Mouse (Mus musculus) liver, embryonic 12.5 days (tissue): Measurements from ENCODE around the gene Nlgn1. TPM values are rescaled to one million over a fixed set of nuclear protein-coding genes. Genes with fewer than 3 reads are reported as not detected.

Source experiments
- ATAC-seq: fragments of 200-750 bp; cut with Nextera tagmentation; 2 replicates; pipeline ENCODE4 v1.8.0; 2017; ENCODE audit warnings: moderate number of reproducible peaks, mild to moderate bottlenecking, moderate library complexity
- H3K27ac ChIP-seq: fragments of 300-500 bp; sonication (generic); 2 replicates; pipeline ENCODE4 v1.5.1; 2016; ENCODE audit warnings: mild to moderate bottlenecking
- H3K27me3 ChIP-seq: fragments of 300-500 bp; sonication (generic); replicated peaks from 2 replicates; pipeline ENCODE4 v1.6.1; 2016; ENCODE audit warnings: mild to moderate bottlenecking, moderate library complexity
- H3K36me3 ChIP-seq: fragments of 300-500 bp; sonication (generic); 2 replicates; pipeline ENCODE4 v1.6.1; 2016; ENCODE audit warnings: mild to moderate bottlenecking, moderate library complexity
- H3K4me1 ChIP-seq: fragments of 300-500 bp; sonication (generic); 2 replicates; pipeline ENCODE4 v1.6.1; 2016
- H3K4me2 ChIP-seq: fragments of 300-500 bp; sonication (generic); 2 replicates; pipeline ENCODE4 v1.6.1; 2016; ENCODE audit warnings: mild to moderate bottlenecking, moderate library complexity
- H3K4me3 ChIP-seq: fragments of 300-500 bp; sonication (generic); 2 replicates; pipeline ENCODE4 v1.5.1; 2016; ENCODE audit warnings: mild to moderate bottlenecking, moderate library complexity
- H3K9ac ChIP-seq: fragments of 300-500 bp; sonication (generic); 2 replicates; pipeline ENCODE4 v1.6.1; 2016; ENCODE audit warnings: mild to moderate bottlenecking, moderate library complexity
- H3K9me3 ChIP-seq: fragments of 300-500 bp; sonication (generic); replicated peaks from 2 replicates; pipeline ENCODE4 v1.6.1; 2016; ENCODE audit warnings: mild to moderate bottlenecking, moderate library complexity
- WGBS: fragments of 180-500 bp; shearing (Covaris S2); methylation state at CpG from one replicate; pipeline ENCODE4 v1.1.7; 2016; ENCODE audit not compliant: insufficient replicate concordance; 5-methylcytosine and 5-hydroxymethylcytosine counted together
- polyA plus RNA-seq: library from polyadenylated mRNA; unstranded; fragments of >200 nt; fragmentation: Nextera tagmentation; extraction: Ambion mirVana; gene quantifications from 2 replicates; pipeline ENCODE4 v1.2.1, GENCODE M21; 2016

Gene Nlgn1
- polyA plus RNA-seq, 1 experiment from 2014 or later = not detected

DNA sequence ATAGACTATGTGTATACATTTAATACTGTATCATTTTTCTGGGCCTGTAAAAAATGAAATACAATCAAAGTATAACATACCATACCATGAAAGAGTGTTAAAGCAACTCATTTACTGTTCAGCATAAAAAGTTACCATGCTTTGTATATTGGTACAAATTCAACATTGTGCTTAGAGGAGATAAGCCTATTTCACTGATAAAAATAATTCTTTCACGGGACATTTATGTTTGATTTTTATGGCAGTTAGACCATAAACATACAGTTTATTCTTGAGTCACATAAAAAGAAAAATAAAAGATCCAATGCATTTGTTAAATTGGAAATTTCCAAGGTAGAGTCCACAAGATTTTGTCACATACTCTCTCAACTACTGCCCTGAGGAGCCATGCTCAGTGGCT is 608.1 kb downstream of the Nlgn1 start:
- H3K4me1 ChIP-seq = no peaks in the 10 kb centered on the region
- no peak overlapping the region for H3K27ac ChIP-seq
- no peak for ATAC-seq
- H3K4me3 ChIP-seq = no peak overlapping the region
- 64% methylated on average over 1 of the region's 1 CpGs for WGBS
- no peaks in the 10 kb centered on the region for H3K36me3 ChIP-seq
- H3K9ac ChIP-seq = no peak overlapping the region
- H3K4me2 ChIP-seq = no peak overlapping the region
- no peaks in the 10 kb centered on the region for H3K27me3 ChIP-seq
- H3K9me3 ChIP-seq = no peaks in the 10 kb centered on the region

DNA sequence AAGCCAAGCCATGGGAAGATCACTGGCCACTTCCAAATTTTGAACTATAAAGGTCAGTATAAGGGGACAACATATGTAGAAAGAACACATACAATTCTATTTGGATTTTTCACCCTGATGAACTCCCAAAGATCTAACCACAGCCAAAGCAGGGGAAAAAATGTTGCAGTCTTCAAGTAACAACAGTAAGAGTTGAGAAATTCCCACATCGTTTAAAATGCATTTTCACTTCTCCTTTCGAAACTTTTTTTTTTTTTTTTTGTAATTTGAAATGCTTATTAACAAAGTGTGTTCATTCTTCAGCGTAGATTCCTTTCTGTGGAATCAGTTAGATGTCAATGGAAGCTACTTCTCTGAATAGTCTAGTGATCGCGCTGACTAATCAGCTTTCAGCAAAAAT is 610.8 kb downstream of the Nlgn1 start:
- Histone ChIP-seq H3K4me2 (no peak overlapping the region), H3K36me3 (no peaks in the 10 kb centered on the region), H3K27me3 (no peaks in the 10 kb centered on the region), H3K27ac (no peak overlapping the region), H3K9ac (no peak overlapping the region), H3K4me1 (no peaks in the 10 kb centered on the region), H3K4me3 (no peak overlapping the region), H3K9me3 (no peaks in the 10 kb centered on the region)
- ATAC-seq = no peak
- 74% methylated on average over 5 of the region's 5 CpGs for WGBS

DNA sequence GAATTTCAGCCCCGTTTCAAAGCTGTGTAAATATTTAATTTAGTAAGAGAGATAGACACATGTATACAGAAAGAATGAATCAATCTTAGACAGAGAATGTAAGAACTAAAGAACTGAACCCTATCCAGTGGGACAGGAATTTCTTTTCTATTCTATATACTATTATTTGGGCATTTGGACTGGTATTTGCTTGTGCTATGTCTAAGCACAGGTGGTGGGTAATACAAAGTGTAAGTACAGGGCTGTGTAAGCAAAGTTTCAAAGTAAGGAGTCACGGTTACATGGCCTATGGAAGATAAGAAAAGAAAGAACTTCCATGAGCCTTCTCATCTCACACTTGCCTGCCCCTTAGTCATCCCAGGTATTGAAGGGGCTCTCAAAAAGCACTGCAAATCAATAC is 624.9 kb downstream of the Nlgn1 start:
- Histone ChIP-seq H3K36me3 (no peaks in the 10 kb centered on the region), H3K9me3 (no peaks in the 10 kb centered on the region), H3K4me3 (no peak overlapping the region), H3K9ac (no peak overlapping the region), H3K27me3 (no peaks in the 10 kb centered on the region), H3K4me2 (no peak overlapping the region), H3K4me1 (no peaks in the 10 kb centered on the region), H3K27ac (no peak overlapping the region)
- WGBS = 40% methylated on average over 2 of the region's 2 CpGs
- no peak for ATAC-seq

DNA sequence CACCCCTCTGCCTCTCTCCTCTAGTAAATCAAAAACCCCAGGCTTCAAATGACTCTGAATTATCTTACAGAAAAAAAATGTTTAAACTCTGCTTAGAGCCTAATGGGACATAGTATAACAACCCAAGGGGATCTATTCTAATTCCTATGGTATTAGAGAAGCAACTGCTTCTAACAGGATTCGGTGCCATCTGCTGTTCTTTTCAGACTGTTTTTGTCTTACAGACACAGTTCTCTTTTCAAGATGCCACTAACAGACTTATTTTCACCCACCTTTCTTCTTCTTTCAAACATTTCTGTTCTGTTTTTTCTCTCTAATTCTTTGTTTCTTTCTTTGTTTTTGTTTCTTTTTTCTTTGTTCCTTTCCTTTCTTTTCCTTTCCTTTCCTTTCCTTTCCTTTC is 635.0 kb downstream of the Nlgn1 start:
- Histone ChIP-seq H3K4me2 (no peak overlapping the region), H3K4me3 (no peak overlapping the region), H3K27ac (no peak overlapping the region), H3K9ac (no peak overlapping the region), H3K27me3 (no peaks in the 10 kb centered on the region), H3K36me3 (no peaks in the 10 kb centered on the region), H3K9me3 (no peaks in the 10 kb centered on the region), H3K4me1 (no peaks in the 10 kb centered on the region)
- ATAC-seq = no peak
- 67% methylated on average over 1 of the region's 1 CpGs for WGBS

DNA sequence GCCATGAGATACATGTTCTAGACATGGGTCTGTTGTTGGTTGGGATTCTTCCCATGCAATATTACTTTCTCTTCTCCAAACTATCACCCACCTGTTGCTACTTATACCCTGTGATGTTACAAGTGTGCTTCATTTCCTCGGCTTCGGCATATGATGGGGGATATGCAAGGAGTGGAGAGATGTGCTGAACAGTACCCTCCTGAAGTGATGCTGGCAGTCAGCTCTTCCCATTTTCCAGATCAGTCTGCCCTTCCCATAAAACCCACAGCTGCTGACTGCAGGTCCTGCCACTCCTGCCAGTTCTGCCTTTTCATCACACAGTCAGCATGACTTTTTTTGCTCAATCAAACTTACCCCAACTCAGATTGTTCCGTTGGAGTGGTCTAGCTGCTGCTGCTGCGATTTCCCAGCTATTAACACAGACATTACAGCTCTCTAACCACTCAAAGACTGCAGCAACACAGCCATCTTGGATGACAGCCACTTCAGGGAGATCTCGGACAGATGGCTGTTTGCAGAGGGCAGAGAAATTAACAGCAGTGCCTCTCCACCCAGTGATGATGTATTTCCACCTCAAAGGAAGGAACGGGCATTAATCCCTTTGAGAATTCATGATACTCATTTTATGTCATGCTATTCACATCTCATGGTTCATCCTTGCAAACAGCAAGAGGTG is 643.3 kb downstream of the Nlgn1 start:
- Histone ChIP-seq H3K4me1 (no peaks in the 10 kb centered on the region), H3K4me2 (no peak overlapping the region), H3K27ac (no peak overlapping the region), H3K27me3 (no peaks in the 10 kb centered on the region), H3K9ac (no peak overlapping the region), H3K4me3 (no peak overlapping the region), H3K36me3 (no peaks in the 10 kb centered on the region), H3K9me3 (no peaks in the 10 kb centered on the region)
- WGBS = 65% methylated on average over 6 of the region's 6 CpGs
- ATAC-seq = no peak

DNA sequence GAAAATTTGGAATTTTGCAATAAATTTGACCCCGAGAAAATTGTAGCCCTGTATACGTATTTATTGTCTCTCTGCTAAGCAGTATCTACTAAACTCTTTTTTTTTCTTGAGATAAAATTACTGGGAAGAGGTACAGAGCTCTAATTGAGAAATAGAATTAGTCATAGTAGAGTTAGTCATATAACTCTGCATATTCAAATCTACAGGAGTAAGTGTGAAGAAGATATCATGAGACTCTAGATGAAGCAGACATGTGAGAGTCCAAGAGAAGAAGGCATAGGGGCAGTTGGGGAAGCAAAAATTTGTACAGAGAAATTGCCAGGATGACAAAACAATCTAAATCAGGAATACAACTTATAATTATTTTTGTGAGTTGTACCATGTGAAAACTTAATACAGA is 648.6 kb downstream of the Nlgn1 start:
- 60% methylated on average over 2 of the region's 2 CpGs for WGBS
- no peak overlapping the region for H3K4me3 ChIP-seq
- no peak overlapping the region for H3K27ac ChIP-seq
- ATAC-seq = no peak
- H3K4me2 ChIP-seq = no peak overlapping the region
- no peaks in the 10 kb centered on the region for H3K4me1 ChIP-seq
- H3K9ac ChIP-seq = no peak overlapping the region
- H3K9me3 ChIP-seq = no peaks in the 10 kb centered on the region
- no peaks in the 10 kb centered on the region for H3K36me3 ChIP-seq
- no peaks in the 10 kb centered on the region for H3K27me3 ChIP-seq

DNA sequence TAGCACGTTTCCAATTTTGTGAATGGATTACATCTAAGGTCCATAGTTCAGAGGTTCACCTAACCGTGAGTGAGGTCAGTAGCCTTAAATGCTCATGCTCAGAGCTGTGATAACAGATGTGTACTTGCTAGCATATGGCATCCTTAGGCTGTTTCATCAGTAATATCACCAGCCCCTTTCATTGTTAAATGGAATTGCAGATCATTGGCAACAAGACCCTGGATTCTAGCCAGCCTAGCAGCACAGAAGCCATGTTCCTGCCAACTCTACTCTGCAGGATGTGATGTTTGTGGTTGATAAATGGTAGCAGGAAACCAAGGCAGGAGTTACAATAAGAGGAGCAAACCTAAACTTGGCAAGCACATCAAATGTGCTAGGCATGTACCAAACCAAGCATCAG is 652.9 kb downstream of the Nlgn1 start:
- H3K27me3 ChIP-seq = no peaks in the 10 kb centered on the region
- no peak overlapping the region for H3K4me3 ChIP-seq
- WGBS = 51% methylated on average over 2 of the region's 2 CpGs

DNA sequence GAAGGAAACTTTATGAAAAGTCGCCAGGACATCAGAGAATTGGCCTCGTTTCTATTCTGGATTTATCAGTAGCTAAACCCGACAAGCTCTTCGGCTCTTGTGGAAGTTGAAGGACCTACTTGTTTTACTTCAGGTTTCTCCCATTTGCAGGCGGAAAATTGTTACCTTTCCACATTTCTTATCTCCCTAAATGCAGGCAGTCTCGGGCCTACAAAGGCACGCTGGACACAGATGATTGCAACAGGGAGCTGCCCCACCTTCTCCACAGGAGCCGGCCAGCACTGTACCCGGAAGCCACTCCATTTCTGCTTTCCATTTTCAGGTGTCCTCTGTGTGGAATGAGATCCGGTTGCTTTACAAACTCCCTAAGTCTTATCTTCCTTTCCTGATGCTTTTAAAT is 656.4 kb downstream of the Nlgn1 start:
- Histone ChIP-seq H3K36me3 (no peaks in the 10 kb centered on the region), H3K27ac (no peak overlapping the region), H3K4me1 (no peaks in the 10 kb centered on the region), H3K4me3 (no peak overlapping the region), H3K9ac (no peak overlapping the region), H3K9me3 (no peaks in the 10 kb centered on the region), H3K4me2 (no peak overlapping the region), H3K27me3 (no peaks in the 10 kb centered on the region)
- 63% methylated on average over 10 of the region's 10 CpGs for WGBS
- no peak for ATAC-seq

More for the DNA sequence above, 652.9 kb downstream of the Nlgn1 start:
- Histone ChIP-seq H3K9ac (no peak overlapping the region), H3K9me3 (no peaks in the 10 kb centered on the region), H3K4me2 (no peak overlapping the region), H3K4me1 (no peaks in the 10 kb centered on the region), H3K36me3 (no peaks in the 10 kb centered on the region), H3K27ac (no peak overlapping the region)
- no peak for ATAC-seq

DNA sequence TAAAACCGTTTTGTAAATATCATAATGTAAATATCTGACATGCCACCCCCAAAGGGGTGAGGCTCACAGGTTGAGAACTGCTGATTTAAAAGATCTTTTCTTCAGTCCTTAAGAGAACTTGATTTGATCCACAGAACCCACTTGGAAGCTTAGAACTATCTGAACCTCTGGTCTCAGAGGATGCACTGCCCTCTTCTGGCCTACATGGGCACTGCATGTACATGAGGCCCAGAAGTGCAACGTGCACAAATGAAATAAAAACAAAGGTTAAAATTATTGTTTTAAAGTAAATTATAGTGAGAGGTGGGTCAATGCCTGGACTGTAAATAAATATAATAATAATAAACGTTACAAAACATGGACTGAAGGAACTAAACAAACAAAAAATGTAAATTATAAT is 657.2 kb downstream of the Nlgn1 start:
- 40% methylated on average over 3 of the region's 3 CpGs for WGBS
- Histone ChIP-seq H3K9me3 (no peaks in the 10 kb centered on the region), H3K4me2 (no peak overlapping the region), H3K36me3 (no peaks in the 10 kb centered on the region), H3K4me3 (no peak overlapping the region), H3K27me3 (no peaks in the 10 kb centered on the region), H3K4me1 (no peaks in the 10 kb centered on the region), H3K9ac (no peak overlapping the region), H3K27ac (no peak overlapping the region)
- ATAC-seq = no peak

DNA sequence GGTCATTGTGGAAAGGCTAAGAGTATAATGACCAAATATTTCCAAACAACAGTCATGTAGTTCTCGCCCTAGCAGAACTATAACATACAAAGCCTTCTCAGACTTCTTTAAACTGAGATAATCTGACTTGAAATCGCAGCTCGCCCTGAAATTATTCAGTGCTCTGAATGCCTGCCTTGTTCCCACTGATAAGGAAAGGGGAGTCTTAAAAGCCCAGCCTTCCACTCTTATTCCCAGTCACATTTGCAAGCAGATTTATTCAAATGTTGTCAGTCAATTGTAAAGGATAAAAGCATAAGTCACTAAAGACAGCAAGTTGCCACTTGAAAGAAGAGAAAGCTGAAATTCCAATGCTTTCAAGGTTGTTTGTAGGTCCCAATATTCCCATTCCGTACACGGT is 658.9 kb downstream of the Nlgn1 start:
- no peak overlapping the region for H3K4me3 ChIP-seq
- ATAC-seq = no peak
- no peak overlapping the region for H3K27ac ChIP-seq

DNA sequence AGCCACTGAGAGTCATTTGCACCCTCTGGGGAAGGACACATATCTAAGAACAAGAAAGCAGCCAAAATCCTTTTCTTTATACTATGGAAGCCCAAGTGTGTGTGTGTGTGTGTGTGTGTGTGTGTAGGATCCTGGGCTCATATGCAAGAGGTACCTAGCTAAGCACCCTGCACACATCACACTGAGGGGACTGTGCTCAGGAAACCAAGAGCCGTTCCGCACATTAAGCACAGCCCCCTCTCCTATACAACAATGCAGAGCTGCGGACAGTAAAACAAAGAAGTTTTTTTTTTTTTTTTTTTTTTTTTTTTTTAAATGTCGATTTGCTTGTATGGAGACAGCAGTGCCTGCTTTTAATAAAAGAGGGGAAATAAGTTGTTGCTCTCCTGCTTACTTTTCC is 659.5 kb downstream of the Nlgn1 start:
- H3K36me3 ChIP-seq = no peaks in the 10 kb centered on the region
- no peaks in the 10 kb centered on the region for H3K9me3 ChIP-seq
- no peak overlapping the region for H3K9ac ChIP-seq
- H3K27me3 ChIP-seq = no peaks in the 10 kb centered on the region
- WGBS = 78% methylated on average over 4 of the region's 4 CpGs
- H3K4me3 ChIP-seq = no peak overlapping the region
- H3K4me1 ChIP-seq = no peaks in the 10 kb centered on the region
- no peak overlapping the region for H3K4me2 ChIP-seq
- H3K27ac ChIP-seq = no peak overlapping the region
- ATAC-seq = no peak

More for the DNA sequence above, 658.9 kb downstream of the Nlgn1 start:
- Histone ChIP-seq H3K9me3 (no peaks in the 10 kb centered on the region), H3K4me2 (no peak overlapping the region), H3K4me1 (no peaks in the 10 kb centered on the region), H3K27me3 (no peaks in the 10 kb centered on the region), H3K9ac (no peak overlapping the region), H3K36me3 (no peaks in the 10 kb centered on the region)
- WGBS = 55% methylated on average over 5 of the region's 5 CpGs

DNA sequence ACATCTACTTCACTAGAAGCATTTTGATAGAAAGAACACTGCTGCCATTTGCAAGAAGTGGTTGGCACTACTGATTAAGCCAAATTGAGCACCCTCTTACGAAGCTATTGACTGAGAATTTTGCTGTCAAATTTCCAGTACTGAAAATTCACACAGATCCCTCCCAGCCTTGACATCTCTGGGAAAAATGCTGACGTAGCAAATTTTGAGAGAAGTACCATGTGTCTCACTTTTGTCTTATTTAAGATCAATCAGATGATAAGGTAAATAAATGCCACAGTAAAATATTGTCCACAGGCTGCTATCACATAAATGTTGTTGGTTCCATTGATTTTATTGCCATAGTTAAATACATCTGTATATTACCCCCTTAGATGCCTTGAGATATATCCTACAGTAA is 668.8 kb downstream of the Nlgn1 start:
- Histone ChIP-seq H3K4me2 (no peak overlapping the region), H3K4me1 (no peaks in the 10 kb centered on the region), H3K9me3 (no peaks in the 10 kb centered on the region), H3K27me3 (no peaks in the 10 kb centered on the region), H3K36me3 (no peaks in the 10 kb centered on the region), H3K4me3 (no peak overlapping the region), H3K9ac (no peak overlapping the region), H3K27ac (no peak overlapping the region)
- no peak for ATAC-seq
- WGBS = 44% methylated on average over 2 of the region's 2 CpGs

DNA sequence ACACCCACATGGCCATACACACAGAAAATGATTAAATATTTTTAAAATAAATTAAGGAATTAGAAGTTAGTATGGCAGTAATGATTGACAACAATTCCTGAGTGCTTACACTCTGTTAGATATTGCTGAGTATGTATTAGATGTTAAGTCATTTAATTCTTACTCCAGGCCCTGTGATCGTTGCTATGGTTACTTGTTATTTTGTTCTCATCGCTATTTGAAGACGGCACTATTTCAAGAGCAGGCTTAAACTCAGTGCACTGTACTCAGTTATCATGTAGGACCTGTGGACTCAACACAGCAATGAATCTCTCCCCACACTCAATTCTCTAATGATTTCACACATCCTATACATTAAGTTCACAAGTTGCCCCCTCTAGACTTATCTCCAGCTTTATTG is 672.0 kb downstream of the Nlgn1 start:
- 78% methylated on average over 3 of the region's 3 CpGs for WGBS
- no peaks in the 10 kb centered on the region for H3K4me1 ChIP-seq
- no peak overlapping the region for H3K4me3 ChIP-seq
- H3K4me2 ChIP-seq = no peak overlapping the region
- no peaks in the 10 kb centered on the region for H3K27me3 ChIP-seq
- no peak for ATAC-seq
- no peaks in the 10 kb centered on the region for H3K36me3 ChIP-seq
- H3K9ac ChIP-seq = no peak overlapping the region
- H3K27ac ChIP-seq = no peak overlapping the region
- no peaks in the 10 kb centered on the region for H3K9me3 ChIP-seq
